Mouse (Mus musculus): ENCODE measurements around the gene Zfp454.

Zfp454 gene

GRCm38 (mm10) chr11:50887390-50888128 is at the start of gene Zfp454:
TSS of gene Zfp454 (minus strand) at chr11:50887651.
- in situ Hi-C loops (cut with MboI, MseI) = loop anchor here (10.0 kb wide), 1 partner anchor 713 kb away; the partner anchor contains the start of gene Mrnip

- in situ Hi-C loops (cut with MboI, MseI) = no loop called here
These were observed 44.6 kb upstream of the Zfp454 start for GRCm38 (mm10) chr11:50932040-50932439.

- in situ Hi-C loops (cut with MboI, MseI) = no loop called here
These were observed 44.0 kb upstream of the Zfp454 start, which contains the start of gene Zfp354b for GRCm38 (mm10) chr11:50931451-50931866. TSS of gene Zfp354b (minus strand) at chr11:50931633.

GRCm38 (mm10) chr11:50931021-50931420 is 43.6 kb upstream of the Zfp454 start:
- in situ Hi-C loops (cut with MboI, MseI) = no loop called here

GRCm38 (mm10) chr11:50930469-50931014 is 43.1 kb upstream of the Zfp454 start:
- in situ Hi-C loops (cut with MboI, MseI) = no loop called here

- in situ Hi-C loops (cut with MboI, MseI) = no loop called here
These were observed 28.3 kb upstream of the Zfp454 start, which contains the start of gene Zfp2 for GRCm38 (mm10) chr11:50915671-50916320. TSS of gene Zfp2 (minus strand) at chr11:50916165.

GRCm38 (mm10) chr11:50914461-50914860 is 27.0 kb upstream of the Zfp454 start:
- in situ Hi-C loops (cut with MboI, MseI) = no loop called here

GRCm38 (mm10) chr11:50913301-50913700 is 25.9 kb upstream of the Zfp454 start:
- in situ Hi-C loops (cut with MboI, MseI) = no loop called here

GRCm38 (mm10) chr11:50908136-50908535 is 20.7 kb upstream of the Zfp454 start:
- in situ Hi-C loops (cut with MboI, MseI) = no loop called here

GRCm38 (mm10) chr11:50897359-50897758 is 9.9 kb upstream of the Zfp454 start:
- in situ Hi-C loops (cut with MboI, MseI) = no loop called here

GRCm38 (mm10) chr11:50892441-50892840 is 5.0 kb upstream of the Zfp454 start:
- in situ Hi-C loops (cut with MboI, MseI) = no loop called here

- in situ Hi-C loops (cut with MboI, MseI) = loop anchor here (10.0 kb wide), 1 partner anchor 712 kb away; the partner anchor contains the start of gene Mrnip
These were observed 538 bp downstream of the Zfp454 start for GRCm38 (mm10) chr11:50886933-50887293.

GRCm38 (mm10) chr11:50886231-50886932 is 1.1 kb downstream of the Zfp454 start:
- in situ Hi-C loops (cut with MboI, MseI) = loop anchor here (10.0 kb wide), 1 partner anchor 712 kb away; the partner anchor contains the start of gene Mrnip

- in situ Hi-C loops (cut with MboI, MseI) = loop anchor here (10.0 kb wide), 1 partner anchor 709 kb away; the partner anchor contains the start of gene Mrnip
These were observed 3.7 kb downstream of the Zfp454 start for GRCm38 (mm10) chr11:50883756-50884155.

GRCm38 (mm10) chr11:50878641-50879040 is 8.8 kb downstream of the Zfp454 start:
- in situ Hi-C loops (cut with MboI, MseI) = no loop called here

GRCm38 (mm10) chr11:50850989-50851601 is 36.4 kb downstream of the Zfp454 start:
- in situ Hi-C loops (cut with MboI, MseI) = loop anchor here (25.0 kb wide), 1 partner anchor 964 kb away; no protein-coding TSS in a partner anchor

GRCm38 (mm10) chr11:50850177-50850735 is 37.2 kb downstream of the Zfp454 start, which contains the start of gene Grm6:
TSS of gene Grm6 (plus strand) at chr11:50850685.
- in situ Hi-C loops (cut with MboI, MseI) = loop anchor here (25.0 kb wide), 1 partner anchor 963 kb away; no protein-coding TSS in a partner anchor

GRCm38 (mm10) chr11:50849310-50849709 is 38.1 kb downstream of the Zfp454 start:
- in situ Hi-C loops (cut with MboI, MseI) = no loop called here

- in situ Hi-C loops (cut with MboI, MseI) = no loop called here
These were observed 38.8 kb downstream of the Zfp454 start for GRCm38 (mm10) chr11:50848520-50849137.

GRCm38 (mm10) chr11:50847047-50847446 is 40.4 kb downstream of the Zfp454 start:
- in situ Hi-C loops (cut with MboI, MseI) = no loop called here

Data from T-helper 1 cell (primary cell).